Mouse (Mus musculus) bone marrow macrophage, adult 2 months (primary cell): ENCODE data around the gene Gm11596. TPM values are rescaled to one million over a fixed set of nuclear protein-coding genes. Genes with fewer than 3 reads are reported as not detected.

ENCODE experiments used
- H3K27ac ChIP-seq: 2 replicates; pipeline ENCODE4 v1.5.1; 2012; ENCODE audit warnings: low read depth, low read length; ENCODE audit not compliant: insufficient read depth
- H3K4me1 ChIP-seq: 2 replicates; pipeline ENCODE4 v1.6.1; 2012; ENCODE audit warnings: low read length; ENCODE audit not compliant: control insufficient read depth, insufficient read depth
- H3K4me3 ChIP-seq: 2 replicates; pipeline ENCODE4 v1.5.1; 2012; ENCODE audit warnings: mild to moderate bottlenecking, low read length, moderate library complexity; ENCODE audit not compliant: insufficient read depth
- CTCF ChIP-seq: IDR thresholded peaks from 2 replicates; pipeline ENCODE4 v1.5.1; 2012; ENCODE audit warnings: low read depth, mild to moderate bottlenecking, low read length, moderate library complexity
- POLR2A ChIP-seq: IDR thresholded peaks from 2 replicates; pipeline ENCODE4 v1.6.1; 2012; ENCODE audit warnings: mild to moderate bottlenecking, low read depth, low read length, borderline replicate concordance
- polyA plus RNA-seq: library from polyadenylated mRNA; stranded (reverse); fragments of >200 nt; gene quantifications from 2 replicates; pipeline ENCODE4 v1.2.4, GENCODE M21; 2012; ENCODE audit not compliant: missing spikeins, insufficient read depth, insufficient read length

The Gm11596 gene
- polyA plus RNA-seq, 1 experiment: not detected

DNA sequence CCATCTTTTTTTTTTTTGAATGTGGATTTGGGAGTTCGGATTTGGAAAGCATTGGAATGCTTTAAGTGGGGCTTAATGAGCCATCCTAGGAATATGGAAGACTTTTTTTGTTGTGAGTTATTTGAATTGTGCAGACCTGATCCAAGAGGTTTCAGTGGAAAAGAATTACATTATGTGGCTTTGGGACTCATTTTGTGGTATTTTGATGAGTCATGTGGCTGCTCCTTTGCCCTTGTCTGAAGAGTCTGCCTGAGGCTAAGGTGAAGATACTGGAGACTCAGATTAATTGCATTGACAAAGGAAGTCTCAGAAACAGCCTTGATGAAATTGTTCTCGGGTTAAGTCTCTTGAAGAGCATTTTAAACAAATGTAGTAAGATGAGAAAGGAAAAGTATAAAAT is 24.9 kb downstream of the Gm11596 start:
- Histone ChIP-seq H3K4me1 (no peaks in the 10 kb centered on the region), H3K4me3 (no peak overlapping the region), H3K27ac (no peak overlapping the region)
- TF ChIP-seq POLR2A (no peak), CTCF (no peak)

GRCm38 (mm10) chr11:99758877-99759276 is 34.4 kb downstream of the Gm11596 start:
- TF ChIP-seq POLR2A (no peak), CTCF (no peak)
- Histone ChIP-seq H3K4me1 (no peaks in the 10 kb centered on the region), H3K27ac (no peak overlapping the region), H3K4me3 (no peak overlapping the region)

GRCm38 (mm10) chr11:99743985-99744384 is 49.3 kb downstream of the Gm11596 start:
- H3K4me1 ChIP-seq: no peaks in the 10 kb centered on the region
- H3K4me3 ChIP-seq: no peak overlapping the region
- TF ChIP-seq POLR2A: no peak
- no peak for TF ChIP-seq CTCF
- no peak overlapping the region for H3K27ac ChIP-seq

Other genes with a start within 250 kb of the Gm11596 start
- gene Krtap3-3, start 242.6 kb downstream of the Gm11596 start, polyA plus RNA-seq: not detected in 2 replicates
- gene Krtap3-2, start 236.6 kb downstream of the Gm11596 start, polyA plus RNA-seq: not detected in 2 replicates
- not detected in 2 replicates for gene Gm11939, start 234.0 kb downstream of the Gm11596 start, polyA plus RNA-seq
- not detected in 2 replicates for gene Krtap3-1, start 226.8 kb downstream of the Gm11596 start, polyA plus RNA-seq
- gene Krtap1-5, start 212.5 kb downstream of the Gm11596 start, polyA plus RNA-seq: not detected in 2 replicates
- not detected in 2 replicates for gene Krtap1-4, start 209.8 kb downstream of the Gm11596 start, polyA plus RNA-seq
- not detected in 2 replicates for gene Krtap1-3, start 202.1 kb downstream of the Gm11596 start, polyA plus RNA-seq
- not detected in 2 replicates for gene Krtap9-3, start 195.4 kb downstream of the Gm11596 start, polyA plus RNA-seq
- gene Gm11938, start 190.2 kb downstream of the Gm11596 start, polyA plus RNA-seq: not detected in 2 replicates
- not detected in 2 replicates for gene Gm11937, start 183.3 kb downstream of the Gm11596 start, polyA plus RNA-seq
- not detected in 2 replicates for gene Krtap2-4, start 178.6 kb downstream of the Gm11596 start, polyA plus RNA-seq
- not detected in 2 replicates for gene Gm11562, start 173.0 kb downstream of the Gm11596 start, polyA plus RNA-seq
- gene Krtap4-1, start 165.2 kb downstream of the Gm11596 start, polyA plus RNA-seq: not detected in 2 replicates
- not detected in 2 replicates for gene Krtap4-2, start 158.4 kb downstream of the Gm11596 start, polyA plus RNA-seq
- not detected in 2 replicates for gene Krtap4-7, start 149.4 kb downstream of the Gm11596 start, polyA plus RNA-seq
- not detected in 2 replicates for gene Gm11555, start 143.2 kb downstream of the Gm11596 start, polyA plus RNA-seq
- not detected in 2 replicates for gene Gm11563, start 134.5 kb downstream of the Gm11596 start, polyA plus RNA-seq
- gene Krtap4-6, start 127.5 kb downstream of the Gm11596 start, polyA plus RNA-seq: not detected in 2 replicates
- not detected in 2 replicates for gene Gm14190, start 102.7 kb downstream of the Gm11596 start, polyA plus RNA-seq
- gene Gm14180, start 59.2 kb downstream of the Gm11596 start, polyA plus RNA-seq: not detected in 2 replicates
- not detected in 2 replicates for gene Gm11595, start 20.6 kb downstream of the Gm11596 start, polyA plus RNA-seq
- not detected in 2 replicates for gene Krtap4-8, start 12.8 kb downstream of the Gm11596 start, polyA plus RNA-seq
- not detected in 2 replicates for gene Krtap4-9, start 8.3 kb downstream of the Gm11596 start, polyA plus RNA-seq
- not detected in 2 replicates for gene Gm11569, start 5.5 kb upstream of the Gm11596 start, polyA plus RNA-seq
- not detected in 2 replicates for gene Gm11554, start 11.0 kb upstream of the Gm11596 start, polyA plus RNA-seq
- gene Krtap4-13, start 16.4 kb upstream of the Gm11596 start, polyA plus RNA-seq: not detected in 2 replicates
- gene Gm11564, start 22.2 kb upstream of the Gm11596 start, polyA plus RNA-seq: not detected in 2 replicates
- gene 2300003K06Rik, start 44.6 kb upstream of the Gm11596 start, polyA plus RNA-seq: not detected in 2 replicates
- gene Krtap4-16, start 58.1 kb upstream of the Gm11596 start, polyA plus RNA-seq: not detected in 2 replicates
- gene Gm11568, start 64.5 kb upstream of the Gm11596 start, polyA plus RNA-seq: not detected in 2 replicates
- not detected in 2 replicates for gene Gm11559, start 71.0 kb upstream of the Gm11596 start, polyA plus RNA-seq
- not detected in 2 replicates for gene Krtap9-1, start 79.9 kb upstream of the Gm11596 start, polyA plus RNA-seq
- gene Gm11567, start 85.7 kb upstream of the Gm11596 start, polyA plus RNA-seq: not detected in 2 replicates
- not detected in 2 replicates for gene Krtap31-1, start 114.5 kb upstream of the Gm11596 start, polyA plus RNA-seq
- not detected in 2 replicates for gene Gm11565, start 121.3 kb upstream of the Gm11596 start, polyA plus RNA-seq
- not detected in 2 replicates for gene Krtap31-2, start 142.8 kb upstream of the Gm11596 start, polyA plus RNA-seq
- gene Krtap9-5, start 155.0 kb upstream of the Gm11596 start, polyA plus RNA-seq: not detected in 2 replicates
- gene Krtap29-1, start 185.6 kb upstream of the Gm11596 start, polyA plus RNA-seq: not detected in 2 replicates
- gene Krtap16-1, start 193.1 kb upstream of the Gm11596 start, polyA plus RNA-seq: not detected in 2 replicates
- not detected in 2 replicates for gene Krtap17-1, start 200.5 kb upstream of the Gm11596 start, polyA plus RNA-seq
- gene Krt33a, start 222.7 kb upstream of the Gm11596 start, polyA plus RNA-seq: not detected in 2 replicates
- gene Krt33b, start 236.4 kb upstream of the Gm11596 start, polyA plus RNA-seq: not detected in 2 replicates
- not detected in 2 replicates for gene Krt34, start 248.1 kb upstream of the Gm11596 start, polyA plus RNA-seq